Mouse (Mus musculus) testis, adult 2 months (tissue): ENCODE measurements around the gene Acap1. TPM values are rescaled to one million over a fixed set of nuclear protein-coding genes. Genes with fewer than 3 reads are reported as not detected.

Source experiments
- H3K27ac ChIP-seq: fragments of 200-500 bp; 2 replicates; pipeline ENCODE4 v1.5.1; 2012; ENCODE audit warnings: low read depth, low read length; ENCODE audit not compliant: control insufficient read depth, insufficient read depth
- H3K27me3 ChIP-seq: fragments of 200-500 bp; 2 replicates; pipeline ENCODE4 v1.6.1; 2012; ENCODE audit warnings: mild to moderate bottlenecking, low read length, moderate library complexity; ENCODE audit not compliant: control insufficient read depth, insufficient read depth
- H3K36me3 ChIP-seq: fragments of 200-500 bp; 2 replicates; pipeline ENCODE4 v1.6.1; 2012; ENCODE audit warnings: mild to moderate bottlenecking, low read length; ENCODE audit not compliant: control insufficient read depth, insufficient read depth
- H3K4me1 ChIP-seq: fragments of 200-500 bp; 2 replicates; pipeline ENCODE4 v1.6.1; 2012; ENCODE audit warnings: low read length; ENCODE audit not compliant: control insufficient read depth, insufficient read depth
- H3K4me3 ChIP-seq: fragments of 200-500 bp; 2 replicates; pipeline ENCODE4 v1.5.1; 2012; ENCODE audit warnings: low read depth, mild to moderate bottlenecking, low read length, moderate library complexity, mixed read lengths; ENCODE audit not compliant: control insufficient read depth
- CTCF ChIP-seq: fragments of 200-500 bp; IDR thresholded peaks from 2 replicates; pipeline ENCODE4 v1.5.1; 2012; ENCODE audit warnings: low read depth, mild to moderate bottlenecking, inconsistent platforms, low read length, moderate library complexity; ENCODE audit not compliant: control insufficient read depth, insufficient read depth, insufficient replicate concordance
- POLR2A ChIP-seq: fragments of 200-500 bp; IDR thresholded peaks from 2 replicates; pipeline ENCODE4 v1.6.1; 2012; ENCODE audit warnings: low read depth, mild to moderate bottlenecking, inconsistent platforms, low read length, moderate library complexity; ENCODE audit not compliant: control insufficient read depth
- polyA plus RNA-seq: library from polyadenylated mRNA; depleted of rRNA; stranded (reverse); fragments of >200 nt; gene quantifications from 2 replicates; pipeline ENCODE4 v1.2.3, GENCODE M21; 2012

Gene Acap1
- polyA plus RNA-seq, 1 experiment, result 4.9 TPM

- no peak within 1 kb of the TSS for H3K27ac ChIP-seq
- no peak for TF ChIP-seq POLR2A
- no peak for TF ChIP-seq CTCF
- no peaks in the 10 kb centered on the region for H3K36me3 ChIP-seq
- H3K27me3 ChIP-seq, result no peaks in the 10 kb centered on the region
- no peak within 1 kb of the TSS for H3K4me3 ChIP-seq
- peaks cover 12% of the 10 kb centered on the region for H3K4me1 ChIP-seq
Measured at GRCm38 (mm10) chr11:69858113-69858998, 37.0 kb downstream of the Acap1 start, which contains the start of gene Tnk1. TSS of gene Tnk1 (minus strand) at chr11:69858730.

- H3K27ac ChIP-seq, result no peak overlapping the region
- peak overlapping the region; percentile 30 for H3K4me3 ChIP-seq
- TF ChIP-seq CTCF (no peak), POLR2A (no peak)
Measured at GRCm38 (mm10) chr11:69855347-69855746, 40.0 kb downstream of the Acap1 start.

GRCm38 (mm10) chr11:69854680-69855079 lies 40.7 kb downstream of the Acap1 start:
- no peak overlapping the region for H3K27ac ChIP-seq
- no peak overlapping the region for H3K4me3 ChIP-seq
- no peaks in the 10 kb centered on the region for H3K36me3 ChIP-seq
- no peaks in the 10 kb centered on the region for H3K27me3 ChIP-seq
- TF ChIP-seq POLR2A (no peak), CTCF (no peak)
- peaks cover 12% of the 10 kb centered on the region for H3K4me1 ChIP-seq

More at GRCm38 (mm10) chr11:69855347-69855746, 40.0 kb downstream of the Acap1 start:
- no peaks in the 10 kb centered on the region for H3K36me3 ChIP-seq
- no peaks in the 10 kb centered on the region for H3K27me3 ChIP-seq
- H3K4me1 ChIP-seq, result peaks cover 12% of the 10 kb centered on the region

- no peak overlapping the region for H3K4me3 ChIP-seq
- TF ChIP-seq POLR2A (no peak), CTCF (no peak)
- H3K36me3 ChIP-seq, result no peaks in the 10 kb centered on the region
- H3K27ac ChIP-seq, result no peak overlapping the region
- H3K4me1 ChIP-seq, result peaks cover 12% of the 10 kb centered on the region
- no peaks in the 10 kb centered on the region for H3K27me3 ChIP-seq
Measured at GRCm38 (mm10) chr11:69853994-69854393, 41.3 kb downstream of the Acap1 start.

GRCm38 (mm10) chr11:69850754-69851153 lies 44.6 kb downstream of the Acap1 start:
- Histone ChIP-seq H3K27me3 (no peaks in the 10 kb centered on the region), H3K4me1 (peaks cover 16% of the 10 kb centered on the region), H3K36me3 (no peaks in the 10 kb centered on the region), H3K4me3 (no peak overlapping the region), H3K27ac (no peak overlapping the region)
- no peak for TF ChIP-seq POLR2A
- TF ChIP-seq CTCF, result no peak

- Histone ChIP-seq H3K4me3 (no peak overlapping the region), H3K27me3 (no peaks in the 10 kb centered on the region), H3K27ac (no peak overlapping the region), H3K4me1 (peaks cover 9% of the 10 kb centered on the region), H3K36me3 (no peaks in the 10 kb centered on the region)
- TF ChIP-seq CTCF, result no peak
- TF ChIP-seq POLR2A, result no peak
Measured at GRCm38 (mm10) chr11:69849884-69850283, 45.5 kb downstream of the Acap1 start.

GRCm38 (mm10) chr11:69849128-69849527 lies 46.2 kb downstream of the Acap1 start:
- no peak overlapping the region for H3K4me3 ChIP-seq
- no peaks in the 10 kb centered on the region for H3K36me3 ChIP-seq
- H3K27ac ChIP-seq, result no peak overlapping the region
- no peaks in the 10 kb centered on the region for H3K27me3 ChIP-seq
- peaks cover 6% of the 10 kb centered on the region for H3K4me1 ChIP-seq
- TF ChIP-seq CTCF (no peak), POLR2A (no peak)
